Mouse (Mus musculus) hindbrain, embryonic 15.5 days (tissue): Measurements from ENCODE around the gene Urah. TPM values are rescaled to one million over a fixed set of nuclear protein-coding genes. Genes with fewer than 3 reads are reported as not detected.
A peak's percentile ranks its signal among the peaks of the same experiment; 100 is the strongest.

Source experiments
- ATAC-seq: fragments of 200-750 bp; cut with Nextera tagmentation; 2 replicates; pipeline ENCODE4 v1.8.0; 2017; ENCODE audit warnings: low read depth, moderate number of reproducible peaks, moderate TSS enrichment; ENCODE audit not compliant: low FRiP score
- H3K27ac ChIP-seq: fragments of 300-500 bp; sonication (generic); replicated peaks from 2 replicates; pipeline ENCODE4 v1.5.1; 2015; ENCODE audit warnings: mild to moderate bottlenecking, inconsistent platforms
- H3K27me3 ChIP-seq: fragments of 300-500 bp; sonication (generic); 2 replicates; pipeline ENCODE4 v1.6.1; 2015; ENCODE audit warnings: control low read depth, inconsistent platforms
- H3K36me3 ChIP-seq: fragments of 300-500 bp; sonication (generic); 2 replicates; pipeline ENCODE4 v1.6.1; 2015; ENCODE audit warnings: control low read depth, inconsistent platforms
- H3K4me1 ChIP-seq: fragments of 300-500 bp; sonication (generic); replicated peaks from 2 replicates; pipeline ENCODE4 v1.6.1; 2015; ENCODE audit warnings: control low read depth, inconsistent platforms
- H3K4me2 ChIP-seq: fragments of 300-500 bp; sonication (generic); 2 replicates; pipeline ENCODE4 v1.6.1; 2015; ENCODE audit warnings: moderate library complexity, mild to moderate bottlenecking, inconsistent platforms
- H3K4me3 ChIP-seq: fragments of 300-500 bp; sonication (generic); 2 replicates; pipeline ENCODE4 v1.5.1; 2015; ENCODE audit warnings: mild to moderate bottlenecking, inconsistent platforms
- H3K9ac ChIP-seq: fragments of 300-500 bp; sonication (generic); 2 replicates; pipeline ENCODE4 v1.6.1; 2015; ENCODE audit warnings: inconsistent platforms
- H3K9me3 ChIP-seq: fragments of 300-500 bp; sonication (generic); 2 replicates; pipeline ENCODE4 v1.6.1; 2016; ENCODE audit warnings: control low read depth, inconsistent platforms
- WGBS: fragments of 180-500 bp; shearing (Covaris S2); methylation state at CpG from one replicate; pipeline ENCODE4 v1.1.7; 2015; 5-methylcytosine and 5-hydroxymethylcytosine counted together
- polyA plus RNA-seq: library from polyadenylated mRNA; unstranded; fragments of >200 nt; fragmentation: Nextera tagmentation; extraction: Ambion mirVana; gene quantifications from 2 replicates; pipeline ENCODE4 v1.2.1, GENCODE M21; 2015

The Urah gene
- 0.25 TPM in 2 replicates for polyA plus RNA-seq

GRCm38 (mm10) chr7:140834968-140835757, at the start of gene Urah:
Gene Urah, plus strand, starts transcription at chr7:140835018.
- no peak within 1 kb of the TSS for H3K4me2 ChIP-seq
- no peak within 1 kb of the TSS for H3K9ac ChIP-seq
- H3K27me3 ChIP-seq, result no peaks in the 10 kb centered on the region
- no peak within 1 kb of the TSS for H3K27ac ChIP-seq
- ATAC-seq, result no peak
- no peaks in the 10 kb centered on the region for H3K9me3 ChIP-seq
- no peaks in the 10 kb centered on the region for H3K36me3 ChIP-seq
- WGBS, result 48% methylated on average over 20 of the region's 20 CpGs
- no peak within 1 kb of the TSS for H3K4me3 ChIP-seq
- H3K4me1 ChIP-seq, result no peaks in the 10 kb centered on the region

- 87% methylated on average over 33 of the region's 33 CpGs for WGBS
- Histone ChIP-seq H3K4me2 (no peak within 1 kb of the TSS), H3K4me1 (no peaks in the 10 kb centered on the region), H3K27me3 (no peaks in the 10 kb centered on the region), H3K27ac (no peak within 1 kb of the TSS), H3K4me3 (no peak within 1 kb of the TSS), H3K36me3 (no peaks in the 10 kb centered on the region), H3K9me3 (no peaks in the 10 kb centered on the region), H3K9ac (no peak within 1 kb of the TSS)
- ATAC-seq, result no peak
Observed at GRCm38 (mm10) chr7:140787406-140788052, 47.3 kb upstream of the Urah start, which contains the start of gene Syce1. Gene Syce1, minus strand, starts transcription at chr7:140787852.

GRCm38 (mm10) chr7:140788053-140788435, 46.8 kb upstream of the Urah start:
- Histone ChIP-seq H3K27me3 (no peaks in the 10 kb centered on the region), H3K4me1 (no peaks in the 10 kb centered on the region), H3K36me3 (no peaks in the 10 kb centered on the region), H3K27ac (no peak overlapping the region), H3K9ac (no peak overlapping the region), H3K9me3 (no peaks in the 10 kb centered on the region), H3K4me3 (no peak overlapping the region), H3K4me2 (no peak overlapping the region)
- no peak for ATAC-seq
- WGBS, result 87% methylated on average over 7 of the region's 7 CpGs

- 80% methylated on average over 4 of the region's 4 CpGs for WGBS
- no peak overlapping the region for H3K27ac ChIP-seq
- no peaks in the 10 kb centered on the region for H3K27me3 ChIP-seq
- H3K4me1 ChIP-seq, result no peaks in the 10 kb centered on the region
- no peak overlapping the region for H3K9ac ChIP-seq
- no peaks in the 10 kb centered on the region for H3K36me3 ChIP-seq
- no peak for ATAC-seq
- H3K9me3 ChIP-seq, result no peaks in the 10 kb centered on the region
- H3K4me3 ChIP-seq, result no peak overlapping the region
- no peak overlapping the region for H3K4me2 ChIP-seq
Observed at GRCm38 (mm10) chr7:140793541-140793940, 41.3 kb upstream of the Urah start.

- Histone ChIP-seq H3K27ac (no peak overlapping the region), H3K9ac (no peak overlapping the region), H3K27me3 (no peaks in the 10 kb centered on the region), H3K4me3 (no peak overlapping the region), H3K36me3 (no peaks in the 10 kb centered on the region), H3K9me3 (no peaks in the 10 kb centered on the region), H3K4me2 (no peak overlapping the region), H3K4me1 (no peaks in the 10 kb centered on the region)
- ATAC-seq, result no peak
- WGBS, result 90% methylated on average over 3 of the region's 3 CpGs
Observed at GRCm38 (mm10) chr7:140797619-140798018, 37.2 kb upstream of the Urah start.

- Histone ChIP-seq H3K36me3 (no peaks in the 10 kb centered on the region), H3K4me2 (no peak overlapping the region), H3K27ac (no peak overlapping the region), H3K9me3 (no peaks in the 10 kb centered on the region), H3K9ac (no peak overlapping the region), H3K4me1 (no peaks in the 10 kb centered on the region), H3K4me3 (no peak overlapping the region), H3K27me3 (no peaks in the 10 kb centered on the region)
- ATAC-seq, result no peak
- 75% methylated on average over 2 of the region's 2 CpGs for WGBS
Observed at GRCm38 (mm10) chr7:140798212-140798611, 36.6 kb upstream of the Urah start.

- no peak overlapping the region for H3K9ac ChIP-seq
- no peak overlapping the region for H3K27ac ChIP-seq
- no peak overlapping the region for H3K4me2 ChIP-seq
- ATAC-seq, result no peak
- H3K36me3 ChIP-seq, result no peaks in the 10 kb centered on the region
- H3K4me1 ChIP-seq, result no peaks in the 10 kb centered on the region
- 74% methylated on average over 6 of the region's 6 CpGs for WGBS
- H3K27me3 ChIP-seq, result no peaks in the 10 kb centered on the region
- H3K9me3 ChIP-seq, result no peaks in the 10 kb centered on the region
- no peak overlapping the region for H3K4me3 ChIP-seq
Observed at GRCm38 (mm10) chr7:140802629-140803028, 32.2 kb upstream of the Urah start.

- Histone ChIP-seq H3K9ac (no peak overlapping the region), H3K4me2 (no peak overlapping the region), H3K27me3 (no peaks in the 10 kb centered on the region), H3K4me3 (no peak overlapping the region), H3K9me3 (no peaks in the 10 kb centered on the region), H3K36me3 (peaks cover 13% of the 10 kb centered on the region), H3K27ac (no peak overlapping the region), H3K4me1 (no peaks in the 10 kb centered on the region)
- WGBS, result 14% methylated on average over 1 of the region's 1 CpGs
- peak; percentile 62 for ATAC-seq
Observed at GRCm38 (mm10) chr7:140805704-140806103, 29.1 kb upstream of the Urah start.

- Histone ChIP-seq H3K4me3 (no peak overlapping the region), H3K27me3 (no peaks in the 10 kb centered on the region), H3K36me3 (peaks cover 40% of the 10 kb centered on the region), H3K9ac (no peak overlapping the region), H3K9me3 (no peaks in the 10 kb centered on the region), H3K27ac (no peak overlapping the region), H3K4me1 (no peaks in the 10 kb centered on the region), H3K4me2 (no peak overlapping the region)
- 92% methylated on average over 6 of the region's 6 CpGs for WGBS
- ATAC-seq, result no peak
Observed at GRCm38 (mm10) chr7:140810496-140810895, 24.3 kb upstream of the Urah start.

- H3K36me3 ChIP-seq, result peaks cover 40% of the 10 kb centered on the region
- H3K9me3 ChIP-seq, result no peaks in the 10 kb centered on the region
- no peak overlapping the region for H3K9ac ChIP-seq
- 83% methylated on average over 13 of the region's 13 CpGs for WGBS
- H3K4me2 ChIP-seq, result no peak overlapping the region
- H3K27ac ChIP-seq, result peak overlapping the region; percentile 23; the same call in 1 of the 2 replicates
- H3K4me1 ChIP-seq, result no peaks in the 10 kb centered on the region
- H3K4me3 ChIP-seq, result no peak overlapping the region
- ATAC-seq, result 0 out of 2 replicates have a peak, but pooled peaks have one; percentile 45
- H3K27me3 ChIP-seq, result no peaks in the 10 kb centered on the region
Observed at GRCm38 (mm10) chr7:140811714-140812113, 23.1 kb upstream of the Urah start.

GRCm38 (mm10) chr7:140812850-140813249, 22.0 kb upstream of the Urah start:
- Histone ChIP-seq H3K27ac (no peak overlapping the region), H3K36me3 (peaks cover 44% of the 10 kb centered on the region), H3K9me3 (no peaks in the 10 kb centered on the region), H3K4me1 (peaks cover 11% of the 10 kb centered on the region; the same call in 1 of the 2 replicates), H3K4me2 (no peak overlapping the region), H3K4me3 (no peak overlapping the region), H3K9ac (no peak overlapping the region), H3K27me3 (no peaks in the 10 kb centered on the region)
- WGBS, result 92% methylated on average over 12 of the region's 12 CpGs
- no peak for ATAC-seq

GRCm38 (mm10) chr7:140820173-140820572, 14.6 kb upstream of the Urah start:
- H3K4me3 ChIP-seq, result no peak overlapping the region
- WGBS, result 50% methylated on average over 4 of the region's 4 CpGs
- ATAC-seq, result peak; percentile 43; the same call in 1 of the 2 replicates

More at GRCm38 (mm10) chr7:140820173-140820572, 14.6 kb upstream of the Urah start:
- Histone ChIP-seq H3K27ac (no peak overlapping the region), H3K27me3 (0 out of 2 replicates have a peak, but pooled peaks cover 3% of the 10 kb centered on the region), H3K9ac (no peak overlapping the region), H3K4me2 (peak overlapping the region; percentile 44), H3K36me3 (peaks cover 9% of the 10 kb centered on the region), H3K4me1 (peaks cover 27% of the 10 kb centered on the region), H3K9me3 (no peaks in the 10 kb centered on the region)
